Mouse (Mus musculus) liver, embryonic 15.5 days (tissue): ENCODE data around the gene Mccc1. TPM values are rescaled to one million over a fixed set of nuclear protein-coding genes. Genes with fewer than 3 reads are reported as not detected.

Experiments used
- ATAC-seq: fragments of 200-750 bp; cut with Nextera tagmentation; 2 replicates; pipeline ENCODE4 v1.8.0; 2017; ENCODE audit warnings: moderate number of reproducible peaks, mild to moderate bottlenecking, moderate library complexity; ENCODE audit not compliant: insufficient read depth
- H3K27ac ChIP-seq: fragments of 300-500 bp; sonication (generic); replicated peaks from 2 replicates; pipeline ENCODE4 v1.5.1; 2015; ENCODE audit warnings: mild to moderate bottlenecking, inconsistent platforms
- H3K27me3 ChIP-seq: fragments of 300-500 bp; sonication (generic); 2 replicates; pipeline ENCODE4 v1.6.1; 2015; ENCODE audit warnings: mild to moderate bottlenecking, inconsistent platforms
- H3K36me3 ChIP-seq: fragments of 300-500 bp; sonication (generic); replicated peaks from 2 replicates; pipeline ENCODE4 v1.6.1; 2015; ENCODE audit warnings: moderate library complexity, mild to moderate bottlenecking, inconsistent platforms
- H3K4me1 ChIP-seq: fragments of 300-500 bp; sonication (generic); replicated peaks from 2 replicates; pipeline ENCODE4 v1.6.1; 2015; ENCODE audit warnings: inconsistent platforms
- H3K4me2 ChIP-seq: fragments of 300-500 bp; sonication (generic); 2 replicates; pipeline ENCODE4 v1.6.1; 2015; ENCODE audit warnings: moderate library complexity, mild to moderate bottlenecking, inconsistent platforms
- H3K4me3 ChIP-seq: fragments of 300-500 bp; sonication (generic); replicated peaks from 2 replicates; pipeline ENCODE4 v1.5.1; 2015; ENCODE audit warnings: mild to moderate bottlenecking, inconsistent platforms
- H3K9ac ChIP-seq: fragments of 300-500 bp; sonication (generic); 2 replicates; pipeline ENCODE4 v1.6.1; 2015; ENCODE audit warnings: moderate library complexity, mild to moderate bottlenecking, inconsistent platforms
- H3K9me3 ChIP-seq: fragments of 300-500 bp; sonication (generic); replicated peaks from 2 replicates; pipeline ENCODE4 v1.6.1; 2016; ENCODE audit warnings: inconsistent platforms
- WGBS: fragments of 180-500 bp; shearing (Covaris S2); methylation state at CpG from one replicate; pipeline ENCODE4 v1.1.7; 2015; ENCODE audit warnings: mixed read lengths; ENCODE audit not compliant: insufficient replicate concordance; 5-methylcytosine and 5-hydroxymethylcytosine counted together
- polyA plus RNA-seq: library from polyadenylated mRNA; unstranded; fragments of >200 nt; fragmentation: Nextera tagmentation; extraction: Ambion mirVana; gene quantifications from 2 replicates; pipeline ENCODE4 v1.2.1, GENCODE M21; 2015

The Mccc1 gene
- polyA plus RNA-seq, 1 experiment from 2014 or later = 14.5 TPM

- Histone ChIP-seq H3K4me3 (no peak overlapping the region), H3K27ac (no peak overlapping the region), H3K4me2 (no peak overlapping the region), H3K27me3 (no peaks in the 10 kb centered on the region), H3K9ac (no peak overlapping the region), H3K4me1 (peaks cover 4% of the 10 kb centered on the region; the same call in 1 of the 2 replicates), H3K9me3 (no peaks in the 10 kb centered on the region), H3K36me3 (no peaks in the 10 kb centered on the region)
- 63% methylated on average over 11 of the region's 11 CpGs for WGBS
- no peak for ATAC-seq
These were observed 5.6 kb downstream of the Mccc1 start for GRCm38 (mm10) chr3:35994552-35995531.

- no peak overlapping the region for H3K9ac ChIP-seq
- 72% methylated on average over 7 of the region's 7 CpGs for WGBS
- no peaks in the 10 kb centered on the region for H3K4me1 ChIP-seq
- H3K4me3 ChIP-seq = no peak overlapping the region
- no peaks in the 10 kb centered on the region for H3K9me3 ChIP-seq
- H3K4me2 ChIP-seq = no peak overlapping the region
- no peaks in the 10 kb centered on the region for H3K27me3 ChIP-seq
- ATAC-seq = no peak
- H3K36me3 ChIP-seq = peaks cover 9% of the 10 kb centered on the region; the same call in 1 of the 2 replicates
- H3K27ac ChIP-seq = no peak overlapping the region
These were observed 9.8 kb downstream of the Mccc1 start for GRCm38 (mm10) chr3:35990715-35991114.

- Histone ChIP-seq H3K36me3 (peaks cover 15% of the 10 kb centered on the region; the same call in 1 of the 2 replicates), H3K4me2 (no peak overlapping the region), H3K4me3 (no peak overlapping the region), H3K9me3 (no peaks in the 10 kb centered on the region), H3K9ac (no peak overlapping the region), H3K27ac (no peak overlapping the region), H3K27me3 (no peaks in the 10 kb centered on the region), H3K4me1 (no peaks in the 10 kb centered on the region)
- 81% methylated on average over 6 of the region's 6 CpGs for WGBS
- ATAC-seq = no peak
These were observed 12.4 kb downstream of the Mccc1 start for GRCm38 (mm10) chr3:35988031-35988430.

GRCm38 (mm10) chr3:35986266-35986665 is 14.2 kb downstream of the Mccc1 start:
- no peaks in the 10 kb centered on the region for H3K9me3 ChIP-seq
- no peaks in the 10 kb centered on the region for H3K27me3 ChIP-seq
- no peak for ATAC-seq
- H3K4me3 ChIP-seq = no peak overlapping the region
- H3K27ac ChIP-seq = no peak overlapping the region
- 68% methylated on average over 6 of the region's 6 CpGs for WGBS
- peaks cover 15% of the 10 kb centered on the region; the same call in 1 of the 2 replicates for H3K36me3 ChIP-seq
- H3K4me1 ChIP-seq = no peaks in the 10 kb centered on the region
- H3K4me2 ChIP-seq = no peak overlapping the region
- H3K9ac ChIP-seq = no peak overlapping the region

GRCm38 (mm10) chr3:35973551-35973950 is 26.9 kb downstream of the Mccc1 start:
- no peak for ATAC-seq
- H3K9me3 ChIP-seq = no peaks in the 10 kb centered on the region
- no peak overlapping the region for H3K4me3 ChIP-seq
- peaks cover 9% of the 10 kb centered on the region; the same call in 1 of the 2 replicates for H3K36me3 ChIP-seq
- H3K9ac ChIP-seq = no peak overlapping the region
- 55% methylated on average over 7 of the region's 7 CpGs for WGBS
- H3K27ac ChIP-seq = no peak overlapping the region
- no peak overlapping the region for H3K4me2 ChIP-seq
- H3K4me1 ChIP-seq = no peaks in the 10 kb centered on the region
- no peaks in the 10 kb centered on the region for H3K27me3 ChIP-seq

- Histone ChIP-seq H3K27ac (no peak overlapping the region), H3K4me2 (no peak overlapping the region), H3K4me1 (no peaks in the 10 kb centered on the region), H3K9ac (no peak overlapping the region), H3K27me3 (no peaks in the 10 kb centered on the region), H3K9me3 (no peaks in the 10 kb centered on the region), H3K36me3 (peaks cover 9% of the 10 kb centered on the region; the same call in 1 of the 2 replicates), H3K4me3 (no peak overlapping the region)
- 67% methylated on average over 4 of the region's 4 CpGs for WGBS
- 0 out of 2 replicates have a peak, but pooled peaks have one; percentile 42 for ATAC-seq
These were observed 27.5 kb downstream of the Mccc1 start for GRCm38 (mm10) chr3:35972985-35973384.

- H3K27ac ChIP-seq = no peak overlapping the region
- H3K9ac ChIP-seq = no peak overlapping the region
- WGBS = 82% methylated on average over 12 of the region's 12 CpGs
- H3K4me2 ChIP-seq = no peak overlapping the region
- no peak for ATAC-seq
- H3K4me1 ChIP-seq = 0 out of 2 replicates have a peak, but pooled peaks cover 3% of the 10 kb centered on the region
- H3K9me3 ChIP-seq = no peaks in the 10 kb centered on the region
- no peak overlapping the region for H3K4me3 ChIP-seq
- H3K27me3 ChIP-seq = no peaks in the 10 kb centered on the region
- H3K36me3 ChIP-seq = peaks cover 6% of the 10 kb centered on the region; the same call in 1 of the 2 replicates
These were observed 29.3 kb downstream of the Mccc1 start for GRCm38 (mm10) chr3:35971149-35971548.

- Histone ChIP-seq H3K9me3 (no peaks in the 10 kb centered on the region), H3K36me3 (peaks cover 4% of the 10 kb centered on the region; the same call in 1 of the 2 replicates), H3K4me1 (0 out of 2 replicates have a peak, but pooled peaks cover 3% of the 10 kb centered on the region), H3K27me3 (no peaks in the 10 kb centered on the region), H3K4me2 (no peak overlapping the region), H3K9ac (no peak overlapping the region), H3K4me3 (no peak overlapping the region), H3K27ac (no peak overlapping the region)
- no peak for ATAC-seq
- WGBS = 69% methylated on average over 4 of the region's 4 CpGs
These were observed 30.0 kb downstream of the Mccc1 start for GRCm38 (mm10) chr3:35970441-35970840.

- 51% methylated on average over 8 of the region's 8 CpGs for WGBS
- Histone ChIP-seq H3K9ac (no peak overlapping the region), H3K4me2 (no peak overlapping the region), H3K4me3 (no peak overlapping the region), H3K9me3 (no peaks in the 10 kb centered on the region), H3K36me3 (no peaks in the 10 kb centered on the region; the same call in 1 of the 2 replicates), H3K4me1 (0 out of 2 replicates have a peak, but pooled peaks cover 8% of the 10 kb centered on the region), H3K27me3 (no peaks in the 10 kb centered on the region), H3K27ac (no peak overlapping the region)
- ATAC-seq = no peak
These were observed 33.0 kb downstream of the Mccc1 start for GRCm38 (mm10) chr3:35967366-35967921.

GRCm38 (mm10) chr3:35966493-35966892 is 34.0 kb downstream of the Mccc1 start:
- H3K4me2 ChIP-seq = no peak overlapping the region
- WGBS = 17% methylated on average over 2 of the region's 2 CpGs
- H3K27ac ChIP-seq = no peak overlapping the region
- H3K4me1 ChIP-seq = 0 out of 2 replicates have a peak, but pooled peaks cover 8% of the 10 kb centered on the region
- H3K27me3 ChIP-seq = no peaks in the 10 kb centered on the region
- H3K9me3 ChIP-seq = no peaks in the 10 kb centered on the region
- H3K9ac ChIP-seq = no peak overlapping the region
- no peak overlapping the region for H3K4me3 ChIP-seq
- no peaks in the 10 kb centered on the region; the same call in 1 of the 2 replicates for H3K36me3 ChIP-seq
- ATAC-seq = no peak

- Histone ChIP-seq H3K9me3 (no peaks in the 10 kb centered on the region), H3K27me3 (no peaks in the 10 kb centered on the region), H3K27ac (no peak overlapping the region), H3K36me3 (no peaks in the 10 kb centered on the region), H3K4me1 (0 out of 2 replicates have a peak, but pooled peaks cover 8% of the 10 kb centered on the region), H3K4me3 (no peak overlapping the region), H3K9ac (no peak overlapping the region), H3K4me2 (no peak overlapping the region)
- ATAC-seq = peak; percentile 37; the same call in 1 of the 2 replicates
- WGBS = 19% methylated on average over 4 of the region's 4 CpGs
These were observed 35.5 kb downstream of the Mccc1 start for GRCm38 (mm10) chr3:35964928-35965327.
